Mouse (Mus musculus) bone marrow, adult 2 months (tissue): ENCODE results near the gene Adgrb3. TPM values are rescaled to one million over a fixed set of nuclear protein-coding genes. Genes with fewer than 3 reads are reported as not detected.

Experiments
- H3K27ac ChIP-seq: fragments of 200-500 bp; 2 replicates; pipeline ENCODE4 v1.5.1; 2012; ENCODE audit warnings: low read depth, mild to moderate bottlenecking, control low read depth, inconsistent platforms, low read length; ENCODE audit not compliant: control insufficient read depth, poor library complexity, insufficient read depth
- H3K4me1 ChIP-seq: fragments of 200-500 bp; 2 replicates; pipeline ENCODE4 v1.6.1; 2011; ENCODE audit warnings: low read length; ENCODE audit not compliant: control insufficient read depth, insufficient read depth
- H3K4me3 ChIP-seq: fragments of 200-500 bp; replicated peaks from 2 replicates; pipeline ENCODE3; 2011; ENCODE audit warnings: mild to moderate bottlenecking, low read depth, low read length, control low read depth; ENCODE audit not compliant: control insufficient read depth
- CTCF ChIP-seq: fragments of 200-500 bp; IDR thresholded peaks from 2 replicates; pipeline ENCODE4 v1.5.1; 2011; ENCODE audit warnings: low read length, control low read depth; ENCODE audit not compliant: control insufficient read depth, insufficient read depth
- POLR2A ChIP-seq: fragments of 200-500 bp; IDR thresholded peaks from 2 replicates; pipeline ENCODE4 v1.6.1; 2011; ENCODE audit warnings: low read depth, mild to moderate bottlenecking, control low read depth, low read length, borderline replicate concordance; ENCODE audit not compliant: control insufficient read depth
- WGBS: fragments of 180-500 bp; shearing (Covaris S2); methylation state at CpG from one replicate; pipeline ENCODE4 v1.1.7; 2018; 5-methylcytosine and 5-hydroxymethylcytosine counted together
- polyA plus RNA-seq: library from polyadenylated mRNA; stranded (reverse); fragments of >200 nt; gene quantifications from 2 replicates; pipeline ENCODE4 v1.2.4, GENCODE M21; 2011; ENCODE audit warnings: low replicate concordance; ENCODE audit not compliant: missing spikeins, insufficient read depth, insufficient read length

The Adgrb3 gene
- polyA plus RNA-seq, 1 experiment: 0.35 TPM

GRCm38 (mm10) chr1:25115512-25115911, 714.0 kb downstream of the Adgrb3 start:
- Histone ChIP-seq H3K27ac (no peak overlapping the region), H3K4me3 (no peak overlapping the region), H3K4me1 (no peaks in the 10 kb centered on the region)
- TF ChIP-seq CTCF (no peak), POLR2A (no peak)
- 73% methylated on average over 11 of the region's 11 CpGs for WGBS

- WGBS: 80% methylated on average over 3 of the region's 3 CpGs
- H3K4me1 ChIP-seq: no peaks in the 10 kb centered on the region
- no peak for TF ChIP-seq CTCF
- TF ChIP-seq POLR2A: no peak
- H3K27ac ChIP-seq: no peak overlapping the region
- no peak overlapping the region for H3K4me3 ChIP-seq
These were observed 721.9 kb downstream of the Adgrb3 start for GRCm38 (mm10) chr1:25107500-25108101.

- Histone ChIP-seq H3K27ac (no peak overlapping the region), H3K4me3 (no peak overlapping the region), H3K4me1 (no peaks in the 10 kb centered on the region)
- no peak for TF ChIP-seq POLR2A
- no peak for TF ChIP-seq CTCF
- WGBS: 80% methylated on average over 6 of the region's 6 CpGs
These were observed 722.8 kb downstream of the Adgrb3 start for GRCm38 (mm10) chr1:25106679-25107078.

- Histone ChIP-seq H3K4me1 (no peaks in the 10 kb centered on the region), H3K27ac (no peak overlapping the region), H3K4me3 (no peak overlapping the region)
- no peak for TF ChIP-seq CTCF
- TF ChIP-seq POLR2A: no peak
- WGBS: 58% methylated on average over 4 of the region's 4 CpGs
These were observed 724.1 kb downstream of the Adgrb3 start for GRCm38 (mm10) chr1:25105367-25105766.

- no peak overlapping the region for H3K27ac ChIP-seq
- no peaks in the 10 kb centered on the region for H3K4me1 ChIP-seq
- 48% methylated on average over 5 of the region's 5 CpGs for WGBS
- H3K4me3 ChIP-seq: no peak overlapping the region
- no peak for TF ChIP-seq POLR2A
- no peak for TF ChIP-seq CTCF
These were observed 741.3 kb downstream of the Adgrb3 start for GRCm38 (mm10) chr1:25088010-25088719.

GRCm38 (mm10) chr1:25085616-25086372, 743.7 kb downstream of the Adgrb3 start:
- no peak for TF ChIP-seq CTCF
- TF ChIP-seq POLR2A: no peak
- H3K27ac ChIP-seq: no peak overlapping the region
- 69% methylated on average over 14 of the region's 14 CpGs for WGBS
- H3K4me1 ChIP-seq: no peaks in the 10 kb centered on the region
- H3K4me3 ChIP-seq: no peak overlapping the region

GRCm38 (mm10) chr1:25082377-25082776, 747.1 kb downstream of the Adgrb3 start:
- no peak overlapping the region for H3K4me3 ChIP-seq
- TF ChIP-seq CTCF (no peak), POLR2A (no peak)
- no peaks in the 10 kb centered on the region for H3K4me1 ChIP-seq
- H3K27ac ChIP-seq: no peak overlapping the region
- 73% methylated on average over 8 of the region's 8 CpGs for WGBS

- 58% methylated on average over 4 of the region's 4 CpGs for WGBS
- no peak overlapping the region for H3K4me3 ChIP-seq
- H3K4me1 ChIP-seq: no peaks in the 10 kb centered on the region
- TF ChIP-seq POLR2A (no peak), CTCF (no peak)
- no peak overlapping the region for H3K27ac ChIP-seq
These were observed 748.1 kb downstream of the Adgrb3 start for GRCm38 (mm10) chr1:25081265-25081849.
